Mouse (Mus musculus): ENCODE measurements around the gene Tmem150a.

The Tmem150a gene

DNA sequence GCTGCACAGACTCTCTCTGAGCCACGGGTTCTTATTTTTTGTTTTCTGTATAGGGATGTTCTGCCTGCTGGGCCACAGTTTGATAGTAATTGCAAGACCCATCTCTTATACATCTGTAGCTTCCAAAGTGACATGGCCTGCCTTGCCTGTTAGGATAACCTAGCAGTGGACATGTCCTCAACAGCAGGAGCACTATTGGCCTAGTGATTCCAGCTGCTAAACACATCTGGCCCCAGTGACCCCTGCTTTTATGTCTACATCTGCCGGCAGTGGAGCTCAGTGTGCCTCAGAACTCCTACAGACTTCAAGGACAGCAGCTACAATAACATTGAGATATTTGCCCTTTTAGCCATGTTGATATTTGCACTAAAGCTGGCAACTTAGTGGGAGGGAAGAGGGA lies 44.7 kb downstream of the Tmem150a start:
- DNase-seq (ENCODE audit: low read depth, low spot score), result no peak

DNA sequence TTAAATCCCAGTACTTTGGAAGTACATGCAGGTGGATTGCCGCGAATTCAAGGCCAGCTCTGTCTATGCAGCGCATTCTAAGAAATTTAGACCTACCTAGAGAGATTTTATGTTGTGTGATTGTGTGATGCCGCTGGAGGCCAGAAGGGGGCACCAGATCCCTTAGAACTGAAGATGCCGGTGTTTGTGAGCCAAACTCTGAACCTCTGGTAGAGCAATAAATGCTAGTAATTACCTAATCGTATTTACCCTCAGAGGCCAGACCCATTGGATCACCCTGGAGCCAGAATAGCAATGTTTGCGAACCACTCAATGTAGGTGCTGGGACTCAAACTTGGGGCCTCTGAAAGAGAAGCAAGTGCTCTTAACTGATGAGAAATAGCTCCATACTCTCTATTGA lies 46.6 kb downstream of the Tmem150a start:
- peak; percentile 33 for DNase-seq (ENCODE audit: low read depth, low spot score)

DNA sequence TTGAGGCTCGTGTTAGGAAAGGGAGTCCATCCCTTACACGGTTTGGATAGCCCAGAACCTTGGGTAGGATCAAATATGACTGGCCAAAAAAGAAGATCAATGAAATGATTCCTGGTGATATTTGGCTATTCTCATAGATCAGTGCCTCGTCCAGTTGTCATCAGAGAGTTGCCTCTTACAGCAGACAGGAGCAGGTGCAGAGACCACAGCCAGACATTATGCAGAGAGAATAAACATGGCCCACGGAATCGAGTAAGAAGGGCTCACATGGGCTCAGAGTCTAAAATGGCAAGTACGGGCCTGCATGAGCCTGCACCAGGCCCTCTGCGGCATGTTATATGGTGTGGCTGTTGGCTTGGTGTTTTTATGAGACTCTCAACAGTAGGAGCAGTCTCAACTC lies 50.1 kb downstream of the Tmem150a start:
- no peak for DNase-seq (ENCODE audit: low read depth, low spot score)

DNA sequence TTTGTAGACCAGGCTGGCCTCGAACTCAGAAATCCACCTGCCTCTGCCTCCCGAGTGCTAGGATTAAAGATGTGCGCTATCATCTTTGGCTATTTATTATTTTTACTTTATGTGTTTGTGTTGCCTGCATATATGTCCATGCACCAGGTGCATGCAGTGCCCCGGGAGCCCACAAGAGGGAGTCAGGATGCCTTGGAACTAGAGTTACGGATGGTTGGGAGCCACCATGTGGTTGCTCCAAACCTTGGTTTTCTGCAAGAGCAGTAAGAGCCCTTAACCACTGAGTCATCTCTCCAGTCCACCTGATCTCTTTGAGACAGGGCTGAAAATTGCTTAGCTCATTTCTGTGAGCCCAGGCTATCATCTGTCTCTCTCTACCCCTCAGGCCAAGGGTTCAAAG lies 51.9 kb downstream of the Tmem150a start:
- DNase-seq (ENCODE audit: low read depth, low spot score), result peak; percentile 79

All from retina, postnatal 7 days (tissue).